Mouse (Mus musculus) midbrain, embryonic 16.5 days (tissue): ENCODE measurements around the gene Myo6. TPM values are rescaled to one million over a fixed set of nuclear protein-coding genes. Genes with fewer than 3 reads are reported as not detected.

Experiments
- ATAC-seq: fragments of 200-750 bp; cut with Nextera tagmentation; 2 replicates; pipeline ENCODE4 v1.8.0; 2017; ENCODE audit warnings: moderate TSS enrichment
- H3K27ac ChIP-seq: fragments of 300-500 bp; sonication (generic); 2 replicates; pipeline ENCODE4 v1.5.1; 2014; ENCODE audit warnings: mild to moderate bottlenecking, low read length, mixed read lengths
- H3K27me3 ChIP-seq: fragments of 300-500 bp; sonication (generic); 2 replicates; pipeline ENCODE4 v1.6.1; 2014; ENCODE audit warnings: low read depth, low read length, mixed read lengths; ENCODE audit not compliant: control insufficient read depth, insufficient read depth
- H3K36me3 ChIP-seq: fragments of 300-500 bp; sonication (generic); 2 replicates; pipeline ENCODE4 v1.6.1; 2014; ENCODE audit warnings: mild to moderate bottlenecking, low read length, moderate library complexity, mixed read lengths; ENCODE audit not compliant: control insufficient read depth, insufficient read depth
- H3K4me1 ChIP-seq: fragments of 300-500 bp; sonication (generic); 2 replicates; pipeline ENCODE4 v1.6.1; 2014; ENCODE audit warnings: mild to moderate bottlenecking, low read length, mixed read lengths; ENCODE audit not compliant: control insufficient read depth, insufficient read depth
- H3K4me2 ChIP-seq: fragments of 300-500 bp; sonication (generic); 2 replicates; pipeline ENCODE4 v1.6.1; 2014; ENCODE audit warnings: mild to moderate bottlenecking, low read length, mixed read lengths
- H3K4me3 ChIP-seq: fragments of 300-500 bp; sonication (generic); 2 replicates; pipeline ENCODE4 v1.5.1; 2014; ENCODE audit warnings: low read depth, mild to moderate bottlenecking, low read length, moderate library complexity, mixed read lengths
- H3K9ac ChIP-seq: fragments of 300-500 bp; sonication (generic); 2 replicates; pipeline ENCODE4 v1.6.1; 2014; ENCODE audit warnings: low read depth, low read length, mixed read lengths
- H3K9me3 ChIP-seq: fragments of 300-500 bp; sonication (generic); replicated peaks from 2 replicates; pipeline ENCODE4 v1.6.1; 2014; ENCODE audit warnings: mild to moderate bottlenecking, low read length, mixed read lengths; ENCODE audit not compliant: control insufficient read depth, poor library complexity, severe bottlenecking
- WGBS: fragments of 180-500 bp; shearing (Covaris S2); extraction: QIAGEN DNeasy Blood & Tissue Kit; methylation state at CpG from one replicate; pipeline ENCODE4 v1.1.7; 2014; 5-methylcytosine and 5-hydroxymethylcytosine counted together
- polyA plus RNA-seq: library from polyadenylated mRNA; unstranded; fragments of >200 nt; fragmentation: Nextera tagmentation; extraction: Ambion mirVana; gene quantifications from 2 replicates; pipeline ENCODE4 v1.2.1, GENCODE M21; 2015

Myo6 gene
- polyA plus RNA-seq, 1 experiment from 2014 or later = 22.7 TPM

DNA sequence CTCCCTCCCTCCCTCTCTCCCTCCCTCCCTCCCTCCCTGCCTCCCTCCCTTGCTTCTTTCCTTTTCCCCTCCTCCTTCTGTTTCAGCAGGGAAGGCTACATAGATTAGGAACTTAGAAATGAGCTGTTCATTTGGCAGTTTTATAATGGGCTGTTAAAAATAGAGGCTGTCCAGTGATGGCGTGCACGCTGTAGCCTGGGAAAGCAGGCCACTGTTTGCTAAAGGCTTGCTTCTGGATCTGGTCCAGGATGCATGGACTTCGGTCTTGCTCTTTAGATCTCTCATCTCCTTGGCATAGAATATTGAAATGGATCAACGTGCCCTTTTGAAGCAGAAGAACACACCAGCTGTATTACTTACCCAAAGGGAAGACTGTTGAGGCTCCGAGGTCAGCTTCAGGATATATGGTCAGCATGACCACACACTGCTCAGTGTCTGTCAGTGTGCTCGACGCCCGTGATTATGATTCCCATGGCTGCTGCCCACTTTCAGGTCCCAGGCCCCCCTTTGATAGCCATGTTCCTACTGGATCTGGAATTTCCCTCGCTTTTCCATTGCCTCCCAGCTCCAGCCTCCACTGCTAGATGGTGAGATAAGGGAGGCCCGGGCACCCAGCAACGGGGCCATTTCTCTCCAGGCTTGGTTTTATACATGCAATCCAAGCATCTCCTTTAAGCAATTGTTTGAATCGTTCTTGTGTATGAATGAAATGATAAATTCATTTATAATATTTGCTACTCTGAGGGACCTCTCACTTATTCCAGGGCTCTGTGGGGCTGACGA lies 12.1 kb downstream of the Myo6 start:
- Histone ChIP-seq H3K9me3 (no peaks in the 10 kb centered on the region), H3K9ac (no peak overlapping the region), H3K4me2 (no peak overlapping the region), H3K4me3 (no peak overlapping the region), H3K36me3 (no peaks in the 10 kb centered on the region), H3K27ac (no peak overlapping the region), H3K27me3 (no peaks in the 10 kb centered on the region), H3K4me1 (peaks cover 2% of the 10 kb centered on the region; the same call in 1 of the 2 replicates)
- 82% methylated on average over 13 of the region's 13 CpGs for WGBS
- ATAC-seq = no peak

DNA sequence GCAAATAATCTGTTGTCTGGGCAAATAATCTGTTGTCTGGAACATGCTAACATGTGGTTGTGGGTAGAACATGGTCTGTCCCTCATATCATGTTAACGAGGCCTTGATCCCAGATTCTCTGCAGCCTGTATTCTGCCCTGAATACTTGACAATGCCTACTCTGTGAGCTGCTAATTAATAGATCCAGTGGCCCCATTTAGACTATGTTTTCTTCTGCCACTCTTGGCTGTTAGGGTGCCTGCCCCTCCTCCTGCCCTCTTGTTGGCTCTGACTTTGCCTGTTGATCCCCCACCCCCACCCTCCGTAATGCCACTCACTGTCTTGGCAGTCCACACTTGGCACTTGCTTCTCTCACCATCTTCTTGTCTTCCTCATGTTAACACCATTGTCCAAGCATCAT lies 13.8 kb downstream of the Myo6 start:
- Histone ChIP-seq H3K9me3 (no peaks in the 10 kb centered on the region), H3K27ac (no peak overlapping the region), H3K36me3 (no peaks in the 10 kb centered on the region), H3K4me3 (no peak overlapping the region), H3K27me3 (no peaks in the 10 kb centered on the region), H3K4me1 (peaks cover 1% of the 10 kb centered on the region; the same call in 1 of the 2 replicates), H3K9ac (no peak overlapping the region), H3K4me2 (no peak overlapping the region)
- 68% methylated on average over 2 of the region's 2 CpGs for WGBS
- 0 out of 2 replicates have a peak, but pooled peaks have one; percentile 18 for ATAC-seq

DNA sequence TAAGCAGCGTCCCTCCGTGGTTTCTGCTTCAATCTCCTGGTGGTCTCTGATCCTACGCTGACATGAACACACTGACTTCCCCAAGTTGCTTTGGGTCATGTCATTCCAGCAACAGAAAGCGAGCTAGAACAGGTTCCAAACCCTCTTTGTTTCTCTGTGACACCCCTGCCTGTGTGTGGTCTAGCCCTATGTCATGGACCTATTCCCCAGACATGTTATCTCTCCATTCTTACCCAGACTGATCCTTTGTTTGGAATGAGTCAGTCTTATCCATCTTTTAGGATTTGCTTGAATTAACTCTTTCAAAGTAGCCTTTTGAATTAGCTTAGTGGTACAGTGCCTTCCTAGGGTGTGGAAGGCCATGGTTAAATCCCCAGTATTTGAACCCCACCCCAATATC lies 14.9 kb downstream of the Myo6 start:
- no peaks in the 10 kb centered on the region for H3K36me3 ChIP-seq
- no peaks in the 10 kb centered on the region for H3K9me3 ChIP-seq
- 72% methylated on average over 4 of the region's 4 CpGs for WGBS
- no peak overlapping the region for H3K9ac ChIP-seq
- no peak overlapping the region for H3K4me2 ChIP-seq
- no peak overlapping the region for H3K4me3 ChIP-seq
- no peaks in the 10 kb centered on the region for H3K4me1 ChIP-seq
- no peaks in the 10 kb centered on the region for H3K27me3 ChIP-seq
- no peak overlapping the region for H3K27ac ChIP-seq
- no peak for ATAC-seq

DNA sequence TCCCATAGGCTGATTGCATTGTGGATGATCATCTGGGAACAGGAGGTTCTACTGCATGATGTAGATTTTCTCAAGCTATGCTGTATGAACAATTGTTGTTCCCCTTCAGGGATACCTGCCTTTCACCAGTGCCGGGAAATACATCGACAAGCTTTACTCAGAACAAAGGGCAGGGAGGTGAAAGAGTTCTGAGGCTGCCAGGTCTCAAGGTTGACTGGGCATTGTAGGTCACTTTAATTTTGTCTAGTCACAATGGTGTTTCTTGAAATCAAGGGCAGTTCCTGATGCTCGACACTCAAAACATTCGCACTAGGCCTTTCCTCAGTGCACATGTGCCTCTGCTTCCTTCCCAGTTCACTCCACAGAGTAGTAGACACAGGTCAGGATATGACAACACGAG lies 15.9 kb downstream of the Myo6 start:
- Histone ChIP-seq H3K27me3 (no peaks in the 10 kb centered on the region), H3K36me3 (no peaks in the 10 kb centered on the region)
- WGBS = 79% methylated on average over 5 of the region's 5 CpGs

DNA sequence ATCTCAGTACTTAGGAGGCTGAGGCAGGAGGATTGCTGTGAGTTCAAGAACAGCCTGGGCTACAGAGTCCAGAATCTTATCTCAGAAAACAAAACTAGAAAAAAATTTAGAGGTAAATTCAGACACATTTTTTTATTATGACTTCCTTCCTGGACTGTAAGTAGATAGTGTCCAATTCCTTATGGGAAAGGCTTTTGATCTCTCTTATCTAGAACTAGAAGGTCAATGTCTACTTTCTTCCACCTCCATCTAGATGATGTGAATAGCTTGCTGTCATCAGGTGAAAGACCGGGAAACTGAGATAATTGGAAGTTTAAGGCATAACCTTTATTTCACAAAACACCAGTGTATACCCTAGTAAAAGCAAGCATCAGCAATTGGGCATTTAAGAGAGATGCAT lies 16.9 kb downstream of the Myo6 start:
- Histone ChIP-seq H3K27me3 (no peaks in the 10 kb centered on the region), H3K4me3 (no peak overlapping the region), H3K27ac (no peak overlapping the region), H3K4me1 (no peaks in the 10 kb centered on the region), H3K9me3 (no peaks in the 10 kb centered on the region), H3K4me2 (no peak overlapping the region), H3K9ac (no peak overlapping the region), H3K36me3 (no peaks in the 10 kb centered on the region)
- no peak for ATAC-seq
- WGBS = 94% methylated on average over 1 of the region's 1 CpGs

More for the DNA sequence above, 15.9 kb downstream of the Myo6 start:
- Histone ChIP-seq H3K4me1 (no peaks in the 10 kb centered on the region), H3K4me3 (no peak overlapping the region), H3K4me2 (no peak overlapping the region), H3K27ac (no peak overlapping the region), H3K9me3 (no peaks in the 10 kb centered on the region), H3K9ac (no peak overlapping the region)
- ATAC-seq = no peak

DNA sequence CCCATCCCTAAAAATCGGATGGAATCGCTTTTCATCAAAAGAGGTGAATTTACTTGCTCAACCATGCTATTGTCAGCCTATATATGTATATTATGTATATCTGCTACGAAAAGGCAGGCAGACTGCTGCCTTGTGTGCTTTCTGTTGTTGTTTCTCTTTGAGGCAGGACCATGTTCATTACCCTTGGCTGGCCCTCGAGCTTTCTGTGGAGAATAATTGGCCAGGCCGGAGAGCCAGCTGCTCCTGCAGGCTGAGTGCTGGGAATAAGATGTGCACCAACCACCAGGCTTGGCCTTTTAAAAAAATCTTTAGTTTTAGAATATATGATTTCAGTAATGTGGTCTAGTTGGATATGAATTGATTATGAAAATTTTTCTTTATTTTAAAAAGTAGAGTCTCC lies 19.3 kb downstream of the Myo6 start:
- no peak for ATAC-seq
- Histone ChIP-seq H3K27me3 (no peaks in the 10 kb centered on the region), H3K4me2 (no peak overlapping the region), H3K4me3 (no peak overlapping the region), H3K9me3 (no peaks in the 10 kb centered on the region), H3K27ac (no peak overlapping the region), H3K9ac (no peak overlapping the region), H3K4me1 (no peaks in the 10 kb centered on the region), H3K36me3 (no peaks in the 10 kb centered on the region)
- WGBS = 59% methylated on average over 5 of the region's 5 CpGs

DNA sequence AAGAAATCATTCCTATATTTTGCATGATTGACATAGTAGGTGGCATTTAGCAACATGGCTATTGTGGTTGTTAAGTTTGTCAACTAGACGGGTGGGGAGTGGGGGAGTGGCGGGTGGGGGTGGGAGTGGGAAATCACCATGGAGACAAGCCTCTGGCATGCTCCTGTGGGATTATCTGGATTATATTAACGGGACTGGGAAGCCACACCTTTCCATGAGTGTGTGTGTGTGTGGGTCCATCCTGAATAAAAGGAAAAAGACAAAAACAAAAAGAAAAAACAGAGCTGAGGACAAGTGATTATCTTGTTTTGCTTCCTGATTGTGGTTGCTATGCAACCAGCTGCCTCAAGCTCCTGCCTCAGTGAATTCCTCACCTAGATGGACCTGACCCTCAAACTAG lies 20.9 kb downstream of the Myo6 start:
- H3K27me3 ChIP-seq = no peaks in the 10 kb centered on the region
- H3K36me3 ChIP-seq = no peaks in the 10 kb centered on the region
- 29% methylated on average over 3 of the region's 3 CpGs for WGBS
- no peak overlapping the region for H3K4me3 ChIP-seq
- H3K4me2 ChIP-seq = no peak overlapping the region
- peak; percentile 50; the same call in 1 of the 2 replicates for ATAC-seq
- H3K27ac ChIP-seq = no peak overlapping the region
- no peaks in the 10 kb centered on the region for H3K4me1 ChIP-seq
- H3K9ac ChIP-seq = no peak overlapping the region
- no peaks in the 10 kb centered on the region for H3K9me3 ChIP-seq

DNA sequence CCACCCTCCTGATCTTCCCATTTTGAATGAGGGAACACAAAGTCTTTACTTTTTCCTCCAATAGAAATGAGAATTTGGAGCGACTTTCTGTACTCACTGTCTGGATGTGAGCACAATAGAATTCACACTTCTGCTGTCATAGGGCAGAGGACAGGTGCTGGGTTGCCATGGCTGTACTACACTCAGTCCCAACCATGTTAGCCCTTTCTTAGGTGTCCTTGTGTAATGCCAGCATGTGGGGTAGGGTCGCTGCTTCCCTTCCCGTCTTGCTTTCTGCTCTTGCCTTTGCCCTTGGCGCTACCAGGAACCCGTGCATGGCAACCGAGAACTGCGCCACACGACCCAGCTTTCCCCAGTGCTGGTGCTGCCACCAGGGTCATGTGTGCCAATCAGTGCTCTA lies 21.9 kb downstream of the Myo6 start:
- H3K9me3 ChIP-seq = no peaks in the 10 kb centered on the region
- no peak overlapping the region for H3K27ac ChIP-seq
- H3K36me3 ChIP-seq = no peaks in the 10 kb centered on the region
- 88% methylated on average over 8 of the region's 8 CpGs for WGBS
- no peak overlapping the region for H3K4me3 ChIP-seq
- peak; percentile 52; the same call in 1 of the 2 replicates for ATAC-seq
- H3K9ac ChIP-seq = no peak overlapping the region
- H3K27me3 ChIP-seq = no peaks in the 10 kb centered on the region
- H3K4me2 ChIP-seq = no peak overlapping the region
- no peaks in the 10 kb centered on the region for H3K4me1 ChIP-seq

DNA sequence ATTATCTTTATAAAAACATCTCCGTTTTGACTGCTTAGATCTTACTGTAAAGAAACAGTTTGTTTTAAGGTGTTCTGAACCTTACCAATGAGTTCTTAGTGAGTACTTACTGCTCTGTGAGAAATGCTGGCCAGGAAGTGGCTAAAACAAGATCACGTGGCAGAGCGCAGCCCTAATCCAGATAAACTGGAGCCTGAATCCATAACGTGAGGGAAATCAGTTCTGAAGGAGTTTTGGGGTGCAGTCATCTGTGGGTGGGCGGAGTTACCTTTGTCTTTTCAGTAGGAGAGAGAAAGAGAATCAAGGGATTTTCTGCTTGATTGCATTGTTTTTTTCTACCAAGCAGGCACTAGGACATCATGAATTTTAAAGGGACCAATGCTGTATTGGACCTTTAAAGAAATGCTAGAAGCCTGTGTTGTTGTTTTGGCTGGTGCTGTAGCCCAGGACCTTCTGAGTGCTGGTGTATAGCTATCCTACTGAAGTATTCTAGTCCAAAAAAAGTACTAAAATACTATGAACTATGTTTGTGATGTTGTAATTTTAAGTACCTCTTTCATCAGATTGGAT lies 23.6 kb downstream of the Myo6 start:
- 30% methylated on average over 5 of the region's 5 CpGs for WGBS
- ATAC-seq = no peak
- H3K4me2 ChIP-seq = no peak overlapping the region

More for the DNA sequence above, 23.6 kb downstream of the Myo6 start:
- H3K27ac ChIP-seq = no peak overlapping the region
- no peak overlapping the region for H3K4me3 ChIP-seq
- H3K9ac ChIP-seq = no peak overlapping the region
- no peaks in the 10 kb centered on the region for H3K4me1 ChIP-seq
- no peaks in the 10 kb centered on the region for H3K36me3 ChIP-seq
- H3K9me3 ChIP-seq = no peaks in the 10 kb centered on the region
- no peaks in the 10 kb centered on the region for H3K27me3 ChIP-seq
